Mouse (Mus musculus): ENCODE data around the gene Ipo4. TPM values are rescaled to one million over a fixed set of nuclear protein-coding genes. Genes with fewer than 3 reads are reported as not detected.

The Ipo4 gene
- total RNA-seq, 1 experiment from 2014 or later = 78.2 TPM

DNA sequence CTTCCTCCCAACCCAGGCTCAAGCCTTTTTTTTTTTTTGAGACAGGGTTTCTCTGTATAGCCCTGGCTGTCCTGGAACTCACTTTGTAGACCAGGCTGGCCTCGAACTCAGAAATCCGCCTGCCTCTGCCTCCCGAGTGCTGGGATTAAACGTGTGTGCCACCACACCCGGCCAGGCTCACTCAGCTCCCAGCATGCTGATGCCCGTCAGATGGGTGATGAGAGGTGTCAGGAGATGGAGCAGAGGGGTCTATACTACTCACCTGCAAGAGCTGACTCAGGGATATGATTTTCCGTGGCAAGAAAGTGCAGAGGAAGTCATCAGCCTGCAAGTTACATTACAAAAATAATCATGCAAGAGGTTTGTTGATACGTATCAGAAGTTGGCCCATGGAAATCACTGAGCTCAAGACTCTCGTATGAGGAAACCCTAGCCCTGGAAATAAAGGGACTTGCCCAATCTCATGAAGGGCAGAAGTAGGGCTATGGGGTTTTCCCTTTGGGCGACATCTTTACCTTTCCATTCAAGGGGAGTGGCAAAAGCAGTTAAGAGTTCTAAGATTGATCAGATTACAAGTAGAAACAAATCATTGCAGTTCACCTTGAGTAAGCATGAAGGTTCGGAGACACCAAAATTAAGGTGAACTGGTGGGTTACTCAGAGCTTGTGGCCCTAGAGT, 45.8 kb downstream of the Ipo4 start:
- DNase-seq = no peak

DNA sequence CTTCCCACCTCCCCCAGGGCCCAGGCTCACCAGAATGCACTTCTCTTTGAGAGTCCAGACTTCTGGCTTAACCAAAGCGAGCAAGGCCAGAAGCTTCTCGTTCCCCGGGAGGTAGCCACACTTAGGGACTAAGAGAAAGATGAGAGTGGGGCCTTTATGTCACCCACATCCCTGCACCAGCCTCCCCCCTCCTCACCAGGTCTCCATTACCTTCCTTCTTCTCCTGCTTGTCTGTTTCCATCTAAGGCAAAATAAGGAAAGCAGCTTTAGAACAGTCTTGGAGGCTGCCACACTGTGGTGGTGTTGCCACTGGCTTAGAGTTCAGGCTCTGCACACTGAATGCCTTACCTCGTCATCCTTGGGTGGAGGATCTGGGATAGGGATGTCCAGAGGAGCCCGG, 46.5 kb downstream of the Ipo4 start:
- DNase-seq = no peak

DNA sequence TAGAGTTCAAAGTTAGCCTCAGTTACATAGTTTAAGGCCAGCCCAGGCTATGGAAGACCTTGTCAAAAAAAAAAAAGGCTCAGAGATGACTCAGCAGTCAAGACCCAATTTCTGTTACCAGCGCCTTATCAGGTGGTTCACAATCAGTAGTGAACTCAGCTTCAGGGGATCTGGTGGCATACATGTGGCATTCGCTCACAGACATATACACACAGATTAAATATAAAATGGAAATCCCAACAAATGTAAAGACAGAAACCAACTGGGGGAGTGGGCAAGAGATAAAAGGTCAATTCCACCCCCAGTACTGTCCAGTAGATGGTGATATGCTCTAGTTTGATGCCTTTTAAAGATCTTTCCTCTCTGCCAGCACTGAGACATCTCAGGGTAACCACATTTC, 49.6 kb downstream of the Ipo4 start:
- DNase-seq = no peak

DNA sequence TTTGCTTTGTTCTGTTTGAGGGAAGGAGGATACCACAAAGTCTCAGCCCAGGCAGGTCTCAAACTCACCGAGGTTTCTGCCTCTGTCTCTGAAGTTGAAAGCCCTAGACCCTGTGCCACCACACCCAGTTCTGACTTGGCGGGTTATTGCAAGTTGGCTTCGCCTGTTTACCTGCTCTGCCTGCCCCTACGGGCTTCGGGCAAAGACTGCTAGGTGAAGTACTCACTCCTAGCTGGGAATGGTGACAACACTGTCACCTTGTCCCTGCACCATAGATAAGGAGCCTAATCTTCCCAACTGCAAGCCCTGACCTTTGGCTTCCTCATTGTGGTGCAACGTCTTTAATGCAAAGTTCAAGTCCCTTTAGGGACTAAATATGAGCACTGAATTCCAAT, 50.2 kb downstream of the Ipo4 start:
- DNase-seq = no peak

DNA sequence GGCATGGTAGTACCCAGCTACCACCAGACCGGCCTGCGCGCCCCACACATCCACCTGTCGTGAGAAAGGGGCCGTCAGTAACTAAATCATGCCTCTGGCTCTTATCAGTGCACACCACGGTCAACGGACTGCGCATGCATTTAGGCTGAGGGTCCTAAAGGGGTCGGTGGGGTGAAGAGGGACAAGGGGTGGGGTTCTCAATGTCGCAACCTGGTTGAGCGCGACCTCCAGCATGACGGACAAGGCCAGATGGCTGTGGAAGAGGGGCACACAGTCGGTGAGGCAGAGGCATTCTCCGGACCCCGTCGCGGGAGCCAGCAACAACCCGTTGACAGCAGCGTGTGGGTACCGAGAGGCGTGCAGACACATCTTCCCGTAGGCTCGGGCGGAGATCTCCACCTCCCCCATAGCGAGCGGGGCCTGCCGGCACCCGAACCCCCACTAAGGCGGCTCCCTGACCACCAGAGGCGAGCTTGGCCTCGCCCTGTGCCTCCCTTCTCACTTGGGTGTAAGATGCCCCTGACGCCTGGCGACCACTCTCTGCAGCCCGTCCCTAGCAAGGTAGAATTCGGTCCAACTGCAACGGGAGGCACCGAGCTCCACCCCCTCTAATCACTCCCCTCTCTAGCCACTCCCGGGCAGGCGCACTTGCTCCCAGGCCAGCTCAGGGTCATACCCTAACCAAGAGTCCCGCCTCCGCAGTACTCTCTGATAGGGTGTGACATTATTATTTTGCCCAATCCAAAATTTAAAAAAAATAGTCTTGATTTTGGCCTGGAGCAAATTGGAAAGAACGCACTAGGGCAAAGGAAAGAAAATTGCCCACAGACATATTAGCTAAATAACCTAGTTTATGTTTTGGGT, 50.8 kb downstream of the Ipo4 start, which contains the start of gene Emc9:
Gene Emc9 (minus strand): TSS at position 601 of the 864 bp plus-strand sequence.
- DNase-seq = peak; percentile 95

DNA sequence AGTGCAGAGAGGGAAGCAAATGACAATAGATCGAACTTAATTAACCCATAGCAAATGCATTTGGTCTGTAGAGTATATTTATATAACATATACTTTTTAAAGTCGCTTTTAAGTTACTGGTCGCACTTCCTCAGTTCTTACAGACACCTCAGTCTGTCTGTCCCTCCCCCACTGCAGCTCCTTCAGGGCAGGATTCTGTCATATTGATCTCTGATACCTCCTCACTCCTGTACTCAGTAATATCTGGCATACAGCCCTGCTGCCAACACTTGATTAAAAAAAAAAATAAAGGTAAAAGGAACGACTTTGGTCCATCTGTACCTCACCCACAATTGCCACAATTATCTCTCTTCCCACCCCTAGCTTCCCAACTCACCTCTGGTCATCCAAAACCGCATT, 51.5 kb downstream of the Ipo4 start:
- no peak for DNase-seq

DNA sequence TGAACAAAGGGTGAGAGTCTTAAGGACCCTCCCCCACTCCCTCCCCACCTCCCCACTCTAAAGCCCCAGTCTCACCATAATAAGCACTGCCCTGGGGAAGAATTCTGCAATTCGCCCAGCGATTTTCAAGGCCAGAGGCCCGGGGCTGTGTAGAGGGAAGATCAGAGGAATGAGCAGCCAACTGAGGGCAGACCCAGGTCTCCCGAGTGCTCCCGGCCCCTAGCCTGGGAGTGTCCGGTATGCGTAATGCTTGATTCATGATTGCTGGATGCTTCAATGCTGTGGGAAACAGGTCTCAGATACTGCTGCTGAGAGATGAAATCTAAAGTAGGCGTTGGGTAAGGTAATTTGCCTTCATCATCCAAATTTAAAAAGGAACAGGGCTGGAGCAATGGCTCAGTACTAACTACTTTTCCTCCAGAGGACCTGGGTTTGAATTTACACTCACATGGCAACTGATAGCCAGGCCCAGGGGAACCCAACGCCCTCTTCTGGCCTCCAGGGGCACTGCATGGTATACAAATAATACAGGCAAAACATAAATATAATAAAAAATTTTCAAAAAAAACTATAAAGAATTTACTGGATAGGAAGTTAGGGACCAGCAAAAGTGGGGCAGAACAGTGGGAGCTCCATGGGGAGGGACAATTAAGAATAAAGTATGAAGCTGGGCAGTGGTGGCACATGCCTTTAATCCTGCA, 53.6 kb downstream of the Ipo4 start:
- peak; percentile 43 for DNase-seq

DNA sequence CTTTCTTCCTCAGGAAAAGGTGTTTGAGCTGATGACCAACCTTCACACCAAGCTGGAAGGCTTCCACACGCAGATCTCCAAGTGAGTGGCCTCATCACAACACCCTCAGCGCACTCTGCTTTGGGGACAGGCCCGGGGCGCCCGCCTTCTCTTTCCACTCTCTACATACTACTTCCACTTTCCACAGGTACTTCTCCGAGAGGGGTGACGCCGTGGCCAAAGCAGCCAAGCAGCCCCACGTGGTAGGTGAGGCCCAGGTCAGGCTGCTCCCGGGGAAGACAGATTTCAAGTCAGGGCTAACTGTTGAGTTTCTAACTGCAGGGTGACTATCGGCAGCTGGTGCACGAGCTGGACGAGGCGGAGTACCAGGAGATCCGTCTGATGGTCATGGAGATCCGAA, 55.0 kb downstream of the Ipo4 start:
- DNase-seq = no peak

DNA sequence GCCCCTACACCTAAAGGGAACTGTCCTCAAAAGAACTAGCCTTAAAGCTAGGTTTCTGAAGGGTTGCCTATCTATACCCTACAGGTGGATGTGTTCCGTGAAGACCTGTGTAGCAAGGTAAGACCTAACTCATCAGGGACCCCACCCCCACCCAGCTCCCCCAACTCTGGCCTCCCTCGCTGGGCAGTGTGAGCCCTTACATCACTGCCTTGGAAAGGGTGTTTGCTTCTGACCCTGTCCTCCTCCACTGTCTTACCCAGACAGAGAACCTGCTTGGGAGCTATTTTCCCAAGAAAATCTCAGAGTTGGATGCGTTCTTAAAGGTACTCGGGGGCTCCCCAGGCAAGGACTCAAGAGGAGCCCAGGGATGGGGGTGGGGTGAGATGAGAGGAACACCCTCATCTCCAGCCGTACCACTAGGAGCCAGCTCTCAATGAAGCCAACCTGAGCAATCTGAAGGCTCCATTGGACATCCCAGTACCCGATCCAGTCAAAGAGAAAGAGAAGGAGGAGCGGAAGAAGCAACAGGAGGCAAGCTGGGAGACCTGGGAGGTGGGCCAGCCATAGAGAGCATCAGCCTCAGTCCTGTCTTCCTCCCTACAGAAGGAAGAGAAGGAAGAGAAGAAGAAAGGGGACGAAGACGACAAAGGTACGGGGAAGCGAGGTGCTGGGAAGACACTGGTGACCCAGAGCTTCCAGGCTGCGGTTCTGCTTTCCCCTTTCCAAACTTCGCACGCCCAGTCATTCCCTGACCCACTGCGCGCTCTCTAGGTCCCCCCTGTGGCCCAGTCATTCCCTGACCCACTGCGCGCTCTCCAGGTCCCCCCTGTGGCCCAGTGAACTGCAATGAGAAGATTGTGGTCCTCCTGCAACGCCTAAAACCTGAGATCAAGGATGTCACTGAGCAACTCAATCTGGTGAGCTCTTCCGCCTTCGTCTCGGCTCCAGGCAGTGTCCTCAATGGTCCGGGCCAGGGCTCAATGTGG, 56.0 kb downstream of the Ipo4 start:
- DNase-seq = no peak

DNA sequence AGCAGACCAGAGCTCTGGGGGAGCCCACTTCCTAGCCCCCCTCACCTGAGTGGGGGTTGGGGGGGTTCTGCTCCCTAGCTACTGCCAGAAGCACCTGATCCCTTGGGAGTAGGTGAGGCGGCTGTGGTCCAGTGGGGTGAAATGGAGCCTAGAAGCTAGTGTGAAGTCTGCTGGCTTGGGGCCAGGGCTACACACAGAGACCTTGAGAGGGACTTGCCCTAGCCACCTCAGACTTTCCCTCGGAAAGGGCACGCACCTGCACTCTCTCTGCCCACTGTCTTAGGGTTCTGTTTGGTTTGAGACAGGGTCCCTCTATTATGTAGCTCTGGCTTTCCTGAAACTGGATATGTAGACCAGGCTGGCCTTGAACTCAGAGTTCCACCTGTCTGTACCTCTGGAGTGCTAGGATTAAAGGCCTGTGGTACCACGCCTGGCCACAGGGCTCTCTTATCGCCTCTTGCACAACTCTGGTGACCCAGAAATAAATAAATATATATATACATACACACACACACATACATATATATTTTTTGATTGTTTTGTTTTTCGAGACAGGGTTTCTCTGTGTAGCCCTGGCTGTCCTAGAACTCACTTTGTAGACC, 57.0 kb downstream of the Ipo4 start:
- DNase-seq = peak; percentile 87

DNA sequence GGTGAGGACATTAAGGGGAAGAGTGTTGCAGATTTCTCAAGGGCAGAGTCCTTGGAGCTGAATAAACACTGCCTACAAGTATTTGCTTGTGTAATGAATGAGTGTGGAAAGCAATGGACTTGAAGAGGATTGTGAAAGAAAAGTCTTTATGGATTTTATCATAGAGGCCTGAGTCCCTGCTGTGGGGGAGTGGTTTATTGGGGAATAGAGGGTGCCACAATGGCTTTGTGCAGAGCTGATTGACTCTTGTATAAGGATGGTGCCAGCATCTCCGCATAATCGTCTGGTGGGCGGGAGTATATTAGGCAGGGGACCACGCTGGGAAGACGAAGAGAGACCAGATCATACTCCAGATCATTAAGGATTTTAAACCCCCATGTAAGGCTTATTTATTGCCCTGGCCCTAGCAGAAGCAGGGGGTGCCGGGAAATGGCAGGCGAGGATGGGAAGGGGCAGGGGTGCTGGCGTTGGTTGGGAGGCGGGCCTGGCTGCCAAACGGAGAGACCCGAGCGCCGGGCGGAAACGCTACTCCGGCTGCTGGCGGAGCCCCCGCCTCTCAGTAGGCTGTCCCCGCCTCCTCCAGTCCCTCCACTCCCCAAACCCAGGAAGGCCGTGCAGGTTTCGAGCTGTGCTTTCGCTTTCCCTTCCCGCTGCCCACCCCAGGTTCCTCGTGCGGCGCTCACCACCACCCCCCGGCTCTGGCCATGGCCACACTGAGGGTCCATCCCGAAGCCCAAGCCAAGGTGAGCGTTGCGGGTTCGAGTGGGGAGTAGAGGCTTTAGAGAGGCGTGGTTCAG, 57.7 kb downstream of the Ipo4 start, which contains the start of gene Psme1:
Gene Psme1 (plus strand): TSS at position 253 of the 797 bp plus-strand sequence.
- DNase-seq = peak; percentile 92

DNA sequence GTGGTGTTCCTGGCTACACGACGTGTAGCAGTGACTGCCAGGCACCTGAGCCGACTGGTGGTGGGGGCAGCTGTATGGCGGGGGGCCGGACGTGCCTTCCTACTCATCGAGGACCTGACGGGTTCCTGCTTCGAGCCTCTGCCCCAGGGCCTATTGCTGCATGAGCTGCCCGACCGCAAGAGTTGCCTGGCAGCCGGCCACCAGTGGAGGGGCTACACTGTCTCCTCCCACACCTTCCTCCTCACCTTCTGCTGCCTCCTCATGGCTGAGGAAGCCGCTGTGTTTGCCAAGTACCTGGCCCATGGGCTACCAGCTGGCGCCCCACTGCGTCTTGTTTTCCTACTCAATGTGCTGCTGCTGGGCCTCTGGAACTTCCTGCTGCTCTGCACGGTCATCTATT, 59.4 kb downstream of the Ipo4 start:
- DNase-seq = no peak

DNA sequence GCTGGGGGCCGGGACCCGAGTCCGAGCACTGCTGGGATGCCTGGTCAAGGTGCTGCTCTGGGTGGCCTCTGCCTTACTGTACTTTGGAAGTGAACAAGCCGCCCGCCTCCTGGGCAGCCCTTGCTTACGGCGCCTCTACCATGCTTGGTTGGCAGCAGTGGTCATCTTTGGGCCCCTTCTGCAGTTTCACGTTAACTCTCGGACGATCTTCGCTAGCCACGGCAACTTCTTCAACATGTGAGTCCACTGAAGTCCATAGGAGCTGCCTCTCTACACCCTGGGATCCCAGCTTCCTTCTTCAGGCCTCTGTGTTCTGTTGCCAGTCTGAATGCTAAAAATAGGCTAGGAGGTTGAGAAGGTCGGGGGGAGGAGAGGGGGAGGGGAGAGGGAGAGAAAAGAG, 60.0 kb downstream of the Ipo4 start:
- no peak for DNase-seq

Other genes starting within 250 kb of the Ipo4 start
- gene Dhrs4, start 157.2 kb downstream of the Ipo4 start, total RNA-seq (2021) = 130 and 149 TPM in 2 replicates
- 6.9 TPM in 2 replicates for gene Carmil3, start 145.3 kb downstream of the Ipo4 start, total RNA-seq (2021)
- 0.45 TPM in 1 of 2 replicates, not detected in the other for gene Cpne6, start 125.5 kb downstream of the Ipo4 start, total RNA-seq (2021)
- gene Nrl, start 111.0 kb downstream of the Ipo4 start, total RNA-seq (2021) = not detected in 2 replicates
- 35.1 and 42.8 TPM in 2 replicates for gene Pck2, start 95.7 kb downstream of the Ipo4 start, total RNA-seq (2021)
- gene Dcaf11, start 76.0 kb downstream of the Ipo4 start, total RNA-seq (2021) = 99.9 and 118 TPM in 2 replicates
- 1.2 TPM in 1 of 2 replicates, not detected in the other for gene A730061H03Rik, start 75.6 kb downstream of the Ipo4 start, total RNA-seq (2021)
- 0.79 and 2.1 TPM in 2 replicates for gene Fitm1, start 60.3 kb downstream of the Ipo4 start, total RNA-seq (2021)
- 316 and 330 TPM in 2 replicates for gene Psme1, start 57.8 kb downstream of the Ipo4 start, total RNA-seq (2021)
- gene Emc9, start 50.7 kb downstream of the Ipo4 start, total RNA-seq (2021) = 37.5 and 45.2 TPM in 2 replicates
- 349 and 376 TPM in 2 replicates for gene Psme2, start 44.8 kb downstream of the Ipo4 start, total RNA-seq (2021)
- gene Rnf31, start 44.2 kb downstream of the Ipo4 start, total RNA-seq (2021) = 24.8 and 37.7 TPM in 2 replicates
- 12.9 and 16.7 TPM in 2 replicates for gene Irf9, start 32.4 kb downstream of the Ipo4 start, total RNA-seq (2021)
- 4.4 and 6.9 TPM in 2 replicates for gene Rec8, start 17.9 kb downstream of the Ipo4 start, total RNA-seq (2021)
- 2.4 and 3.9 TPM in 2 replicates for gene Gm49378, start 1.9 kb upstream of the Ipo4 start, total RNA-seq (2021)
- gene Tm9sf1, start 7.8 kb upstream of the Ipo4 start, total RNA-seq (2021) = 68.4 and 78.5 TPM in 2 replicates
- gene Tssk4, start 14.2 kb upstream of the Ipo4 start, total RNA-seq (2021) = 1.9 and 3.1 TPM in 2 replicates
- gene Mdp1, start 24.6 kb upstream of the Ipo4 start, total RNA-seq (2021) = 50.4 and 60.3 TPM in 2 replicates
- gene Gmpr2, start 36.0 kb upstream of the Ipo4 start, total RNA-seq (2021) = 24.0 and 25.8 TPM in 2 replicates
- 297 and 307 TPM in 2 replicates for gene Nedd8, start 36.2 kb upstream of the Ipo4 start, total RNA-seq (2021)
- 26.1 and 27.4 TPM in 2 replicates for gene Tinf2, start 45.9 kb upstream of the Ipo4 start, total RNA-seq (2021)
- 0.74 and 2.3 TPM in 2 replicates for gene Tgm1, start 78.0 kb upstream of the Ipo4 start, total RNA-seq (2021)
- gene Rabggta, start 86.3 kb upstream of the Ipo4 start, total RNA-seq (2021) = 19.5 and 21.1 TPM in 2 replicates
- gene Dhrs1, start 109.7 kb upstream of the Ipo4 start, total RNA-seq (2021) = 81.5 and 93.6 TPM in 2 replicates
- gene Nop9, start 109.7 kb upstream of the Ipo4 start, total RNA-seq (2021) = 15.9 and 16.2 TPM in 2 replicates
- gene Cideb, start 122.5 kb upstream of the Ipo4 start, total RNA-seq (2021) = 1.7 and 22.1 TPM in 2 replicates
- gene Ltb4r2, start 125.5 kb upstream of the Ipo4 start, total RNA-seq (2021) = 0.11 and 0.37 TPM in 2 replicates
- 0.48 and 0.71 TPM in 2 replicates for gene Ltb4r1, start 130.0 kb upstream of the Ipo4 start, total RNA-seq (2021)
- gene Adcy4, start 148.1 kb upstream of the Ipo4 start, total RNA-seq (2021) = 14.3 and 17.3 TPM in 2 replicates
- 5.2 and 7.8 TPM in 2 replicates for gene Ripk3, start 152.9 kb upstream of the Ipo4 start, total RNA-seq (2021)
- gene Nfatc4, start 187.2 kb upstream of the Ipo4 start, total RNA-seq (2021) = 23.8 and 31.2 TPM in 2 replicates
- gene Nynrin, start 218.1 kb upstream of the Ipo4 start, total RNA-seq (2021) = 14.1 and 18.8 TPM in 2 replicates
- gene Cbln3, start 248.4 kb upstream of the Ipo4 start, total RNA-seq (2021) = 0.11 and 0.34 TPM in 2 replicates
- gene Khnyn, start 249.0 kb upstream of the Ipo4 start, total RNA-seq (2021) = 19.2 and 23.8 TPM in 2 replicates